Mouse (Mus musculus) liver, embryonic 11.5 days (tissue): ENCODE measurements at regions not wholly inside any gene's neighbourhood (a gene's known extent, or its start where the extent isn't known, plus 50 kb on each side); places are given as distances from the start of the nearest gene placed in this dataset.

Source experiments
- ATAC-seq: fragments of 200-750 bp; cut with Nextera tagmentation; replicated peaks from 2 replicates; pipeline ENCODE4 v1.8.0; 2017; ENCODE audit warnings: moderate number of reproducible peaks, mild to moderate bottlenecking, moderate TSS enrichment, moderate library complexity; ENCODE audit not compliant: low FRiP score
- DNase-seq: peaks from one replicate; pipeline ENCODE4 v3.0.0-alpha.2; 2017; ENCODE audit warnings: low spot score
- H3K27ac ChIP-seq: fragments of 300-500 bp; sonication (generic); 2 replicates; pipeline ENCODE4 v1.5.1; 2014; ENCODE audit warnings: mild to moderate bottlenecking, low read depth, low read length, control low read depth
- H3K27me3 ChIP-seq: fragments of 300-500 bp; sonication (generic); replicated peaks from 2 replicates; pipeline ENCODE4 v1.6.1; 2014; ENCODE audit warnings: low read length, mixed read lengths; ENCODE audit not compliant: control insufficient read depth, insufficient read depth
- H3K36me3 ChIP-seq: fragments of 300-500 bp; sonication (generic); 2 replicates; pipeline ENCODE4 v1.6.1; 2014; ENCODE audit warnings: mild to moderate bottlenecking, low read length, moderate library complexity, mixed read lengths; ENCODE audit not compliant: control insufficient read depth, insufficient read depth
- H3K4me1 ChIP-seq: fragments of 300-500 bp; sonication (generic); replicated peaks from 2 replicates; pipeline ENCODE4 v1.6.1; 2014; ENCODE audit warnings: low read length, mixed read lengths; ENCODE audit not compliant: control insufficient read depth, insufficient read depth
- H3K4me2 ChIP-seq: fragments of 300-500 bp; sonication (generic); 2 replicates; pipeline ENCODE4 v1.6.1; 2014; ENCODE audit warnings: mild to moderate bottlenecking, control low read depth, moderate library complexity
- H3K4me3 ChIP-seq: fragments of 300-500 bp; sonication (generic); 2 replicates; pipeline ENCODE4 v1.5.1; 2014; ENCODE audit warnings: low read depth, low read length, control low read depth
- H3K9ac ChIP-seq: fragments of 300-500 bp; sonication (generic); 2 replicates; pipeline ENCODE4 v1.6.1; 2014; ENCODE audit warnings: low read depth, low read length, control low read depth
- H3K9me3 ChIP-seq: fragments of 300-500 bp; sonication (generic); 2 replicates; pipeline ENCODE4 v1.6.1; 2016; ENCODE audit warnings: low read length, inconsistent platforms, mixed read lengths; ENCODE audit not compliant: control insufficient read depth
- WGBS: fragments of 180-500 bp; shearing (Covaris S2); extraction: QIAGEN DNeasy Blood & Tissue Kit; methylation state at CpG from one replicate; pipeline ENCODE4 v1.1.7; 2014; 5-methylcytosine and 5-hydroxymethylcytosine counted together

- no peaks in the 10 kb centered on the region for H3K9me3 ChIP-seq
- H3K27ac ChIP-seq = no peak overlapping the region
- ATAC-seq = no peak
- no peak overlapping the region for H3K4me3 ChIP-seq
- H3K4me1 ChIP-seq = no peaks in the 10 kb centered on the region
- DNase-seq = no peak
- H3K36me3 ChIP-seq = no peaks in the 10 kb centered on the region
- WGBS = 49% methylated on average over 2 of the region's 2 CpGs
- H3K4me2 ChIP-seq = no peak overlapping the region
- H3K27me3 ChIP-seq = no peaks in the 10 kb centered on the region
- no peak overlapping the region for H3K9ac ChIP-seq
These were observed 463.1 kb upstream of the Zfp462 start for GRCm38 (mm10) chr4:54481766-54482165.

- WGBS = 69% methylated on average over 6 of the region's 6 CpGs
- no peak overlapping the region for H3K9ac ChIP-seq
- H3K4me3 ChIP-seq = no peak overlapping the region
- no peak overlapping the region for H3K27ac ChIP-seq
- no peaks in the 10 kb centered on the region for H3K9me3 ChIP-seq
- DNase-seq (no peak), ATAC-seq (no peak)
- H3K27me3 ChIP-seq = no peaks in the 10 kb centered on the region
- no peak overlapping the region for H3K4me2 ChIP-seq
- H3K4me1 ChIP-seq = no peaks in the 10 kb centered on the region
- H3K36me3 ChIP-seq = no peaks in the 10 kb centered on the region
These were observed 451.8 kb upstream of the Zfp462 start for GRCm38 (mm10) chr4:54493074-54493473.

GRCm38 (mm10) chr4:54497312-54497994 lies 447.4 kb upstream of the Zfp462 start:
- Histone ChIP-seq H3K27me3 (no peaks in the 10 kb centered on the region), H3K4me1 (no peaks in the 10 kb centered on the region), H3K4me2 (no peak overlapping the region), H3K36me3 (no peaks in the 10 kb centered on the region), H3K27ac (no peak overlapping the region), H3K9ac (no peak overlapping the region), H3K9me3 (no peaks in the 10 kb centered on the region), H3K4me3 (no peak overlapping the region)
- 93% methylated on average over 2 of the region's 2 CpGs for WGBS
- ATAC-seq (no peak), DNase-seq (no peak)

- no peaks in the 10 kb centered on the region for H3K27me3 ChIP-seq
- H3K4me1 ChIP-seq = no peaks in the 10 kb centered on the region
- no peak for DNase-seq
- H3K27ac ChIP-seq = no peak overlapping the region
- ATAC-seq = no peak
- 67% methylated on average over 1 of the region's 1 CpGs for WGBS
- H3K9me3 ChIP-seq = no peaks in the 10 kb centered on the region
- H3K4me3 ChIP-seq = no peak overlapping the region
- no peak overlapping the region for H3K9ac ChIP-seq
- no peak overlapping the region for H3K4me2 ChIP-seq
- H3K36me3 ChIP-seq = no peaks in the 10 kb centered on the region
These were observed 428.9 kb upstream of the Zfp462 start for GRCm38 (mm10) chr4:54515934-54516333.

GRCm38 (mm10) chr4:54523283-54523682 lies 421.6 kb upstream of the Zfp462 start:
- DNase-seq = no peak
- Histone ChIP-seq H3K9me3 (no peaks in the 10 kb centered on the region), H3K36me3 (no peaks in the 10 kb centered on the region), H3K4me2 (no peak overlapping the region), H3K9ac (no peak overlapping the region), H3K4me3 (no peak overlapping the region), H3K27me3 (no peaks in the 10 kb centered on the region), H3K4me1 (no peaks in the 10 kb centered on the region), H3K27ac (no peak overlapping the region)
- WGBS = 30% methylated on average over 5 of the region's 5 CpGs
- no peak for ATAC-seq

- H3K4me1 ChIP-seq = no peaks in the 10 kb centered on the region
- H3K9me3 ChIP-seq = no peaks in the 10 kb centered on the region
- H3K27me3 ChIP-seq = no peaks in the 10 kb centered on the region
- H3K36me3 ChIP-seq = no peaks in the 10 kb centered on the region
- 60% methylated on average over 5 of the region's 5 CpGs for WGBS
- no peak for DNase-seq
- ATAC-seq = no peak
- no peak overlapping the region for H3K9ac ChIP-seq
- H3K4me2 ChIP-seq = no peak overlapping the region
- H3K4me3 ChIP-seq = no peak overlapping the region
- H3K27ac ChIP-seq = no peak overlapping the region
These were observed 418.8 kb upstream of the Zfp462 start for GRCm38 (mm10) chr4:54526003-54526586.

GRCm38 (mm10) chr4:54527660-54528059 lies 417.2 kb upstream of the Zfp462 start:
- ATAC-seq (no peak), DNase-seq (no peak)
- WGBS = 52% methylated on average over 2 of the region's 2 CpGs
- H3K27ac ChIP-seq = no peak overlapping the region
- no peak overlapping the region for H3K4me2 ChIP-seq
- no peak overlapping the region for H3K4me3 ChIP-seq
- H3K4me1 ChIP-seq = no peaks in the 10 kb centered on the region
- H3K9me3 ChIP-seq = no peaks in the 10 kb centered on the region
- H3K36me3 ChIP-seq = no peaks in the 10 kb centered on the region
- H3K9ac ChIP-seq = no peak overlapping the region
- H3K27me3 ChIP-seq = no peaks in the 10 kb centered on the region

- ATAC-seq = no peak
- no peaks in the 10 kb centered on the region for H3K4me1 ChIP-seq
- H3K27me3 ChIP-seq = no peaks in the 10 kb centered on the region
- no peak overlapping the region for H3K27ac ChIP-seq
- no peak for DNase-seq
- no peaks in the 10 kb centered on the region for H3K9me3 ChIP-seq
- H3K36me3 ChIP-seq = no peaks in the 10 kb centered on the region
- H3K4me3 ChIP-seq = no peak overlapping the region
- 55% methylated on average over 2 of the region's 2 CpGs for WGBS
- H3K4me2 ChIP-seq = no peak overlapping the region
- no peak overlapping the region for H3K9ac ChIP-seq
These were observed 413.1 kb upstream of the Zfp462 start for GRCm38 (mm10) chr4:54531739-54532138.

GRCm38 (mm10) chr4:54533846-54534245 lies 411.0 kb upstream of the Zfp462 start:
- no peak for ATAC-seq
- WGBS = 49% methylated on average over 2 of the region's 2 CpGs
- Histone ChIP-seq H3K4me3 (no peak overlapping the region), H3K9me3 (no peaks in the 10 kb centered on the region), H3K27me3 (no peaks in the 10 kb centered on the region), H3K4me1 (no peaks in the 10 kb centered on the region), H3K27ac (no peak overlapping the region), H3K36me3 (no peaks in the 10 kb centered on the region), H3K4me2 (no peak overlapping the region), H3K9ac (no peak overlapping the region)
- DNase-seq = no peak
